Mouse (Mus musculus) liver, postnatal 0 days (tissue): ENCODE measurements around the gene Ankrd60.

Source experiments
- CTCF ChIP-seq: sonication (generic); IDR thresholded peaks from 2 replicates; pipeline ENCODE4 v1.5.1; 2016; ENCODE audit warnings: antibody characterized with exemption, low read depth
- EP300 ChIP-seq: IDR thresholded peaks from 2 replicates; pipeline ENCODE4 v1.6.1; 2016; ENCODE audit warnings: antibody characterized with exemption, low read depth, mild to moderate bottlenecking

GRCm38 (mm10) chr2:173585387-173586117 lies 7.4 kb upstream of the Ankrd60 start:
- TF ChIP-seq CTCF (no peak), EP300 (no peak)
